Mouse (Mus musculus) liver (tissue): ENCODE measurements around the gene Csrnp3.

Source experiments
- DNase-seq: peaks from one replicate; pipeline ENCODE4 v3.0.0-alpha.2; 2020; ENCODE audit warnings: mixed read lengths

Gene Csrnp3

DNA sequence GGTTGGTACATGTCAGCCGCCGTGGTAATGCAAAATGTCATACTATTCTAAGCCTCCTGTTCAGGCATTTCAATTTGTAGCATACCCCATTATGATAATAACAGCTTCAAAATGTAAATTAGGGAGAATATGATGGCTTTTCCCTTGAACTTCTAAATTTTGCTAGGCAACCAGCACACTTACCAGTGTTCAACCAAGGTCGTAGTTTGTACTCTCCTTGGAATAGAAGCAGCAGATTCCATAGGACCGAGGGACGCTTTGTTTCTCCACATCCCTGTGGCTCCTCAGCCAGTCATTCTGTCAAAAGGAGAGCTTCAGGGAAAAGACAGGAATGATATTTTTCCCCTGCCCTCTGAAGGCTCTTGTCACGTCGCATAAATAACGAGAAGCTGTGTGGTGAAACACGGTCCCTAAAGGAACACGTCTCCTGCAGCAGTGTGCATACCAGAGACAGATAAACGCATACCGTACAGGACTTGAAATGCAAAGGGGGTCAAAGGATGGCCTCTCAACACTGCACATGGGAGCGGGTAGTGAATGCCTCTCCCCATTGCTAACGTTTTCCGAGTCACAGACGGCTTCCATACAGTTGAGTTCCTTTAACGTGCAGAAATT lies 108.3 kb downstream of the Csrnp3 start:
- DNase-seq = no peak

DNA sequence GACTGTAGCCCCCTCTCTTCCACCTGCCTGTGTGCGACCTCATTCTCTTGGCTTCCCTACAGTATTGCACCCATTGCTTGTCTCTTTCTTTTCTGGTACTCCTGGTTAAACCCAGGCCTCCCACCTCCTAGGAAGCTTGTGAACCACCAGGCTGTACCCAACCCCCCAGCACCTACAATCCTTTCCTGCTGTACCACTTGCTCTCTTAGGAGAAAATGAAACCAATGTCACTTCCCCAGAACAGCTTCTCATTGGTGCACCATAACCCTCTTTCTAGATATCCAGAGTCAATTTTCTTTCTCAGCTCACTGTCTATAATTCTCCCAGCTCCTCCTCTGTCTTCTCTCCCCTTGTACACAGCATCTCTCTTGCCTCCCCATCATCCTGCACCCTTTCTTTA lies 110.2 kb downstream of the Csrnp3 start:
- DNase-seq = no peak

- DNase-seq = no peak
Measured at GRCm38 (mm10) chr2:65956727-65957126, 111.2 kb downstream of the Csrnp3 start.

DNA sequence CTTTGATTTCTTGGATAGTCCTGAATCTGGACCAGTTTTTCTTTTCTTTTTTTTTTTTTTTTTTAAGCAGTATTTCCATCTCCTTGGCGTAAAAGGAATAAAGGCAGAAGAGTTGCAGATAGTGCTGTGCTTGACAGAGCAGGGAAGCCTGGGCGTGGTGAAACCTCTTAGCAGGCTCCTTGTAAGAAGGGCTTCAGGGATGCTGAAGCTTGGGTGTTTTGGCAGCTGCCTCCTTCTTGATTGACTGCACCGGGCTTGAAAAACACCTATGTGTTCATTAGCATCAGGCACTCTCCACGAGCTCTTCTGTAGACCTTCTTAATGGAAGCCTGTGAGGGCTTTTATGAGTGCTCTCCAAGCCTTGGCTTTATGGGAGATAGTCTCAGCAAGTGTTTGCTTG lies 117.9 kb downstream of the Csrnp3 start:
- no peak for DNase-seq

- DNase-seq = no peak
Measured at GRCm38 (mm10) chr2:65968810-65969209, 123.2 kb downstream of the Csrnp3 start.

DNA sequence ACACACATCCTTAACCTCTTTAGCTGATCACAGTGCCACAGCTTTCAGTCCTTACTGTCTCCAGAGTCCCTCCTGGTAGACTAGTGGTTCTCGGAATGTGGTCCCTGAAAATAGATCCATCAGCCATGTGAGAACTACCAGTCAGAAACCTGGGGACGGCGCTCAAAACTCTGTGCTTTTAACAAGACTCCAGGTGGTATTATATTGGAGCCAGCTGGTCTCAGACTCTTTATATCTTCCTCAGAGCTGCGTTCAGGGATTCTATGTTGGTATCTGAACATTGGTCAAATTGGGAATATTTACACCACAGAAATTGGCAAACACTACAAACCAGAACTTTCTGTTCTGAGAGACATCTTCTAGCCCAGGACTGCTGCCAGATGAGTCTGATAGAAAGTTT lies 128.3 kb downstream of the Csrnp3 start:
- no peak for DNase-seq

DNA sequence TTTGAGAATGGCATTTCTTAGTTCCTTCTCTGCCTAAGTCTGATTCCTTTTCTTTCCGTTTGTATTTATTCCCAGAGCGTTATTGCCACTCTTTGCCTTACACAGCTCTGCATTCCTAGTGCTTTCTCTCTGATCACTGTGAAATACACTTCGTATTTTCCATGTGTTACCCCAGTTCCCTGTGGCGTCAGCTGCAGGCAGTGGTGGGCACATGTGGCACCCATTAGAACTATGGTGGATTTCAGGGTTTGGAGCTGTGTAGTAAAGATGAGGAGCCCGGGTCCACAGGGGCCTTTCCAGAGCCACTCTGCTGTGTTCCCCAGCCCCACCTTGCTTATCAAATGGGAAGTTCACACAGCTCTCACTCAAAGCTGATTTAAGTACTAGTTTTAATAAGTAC lies 129.8 kb downstream of the Csrnp3 start:
- no peak for DNase-seq

- peak; percentile 19 for DNase-seq
Measured at GRCm38 (mm10) chr2:65979338-65980053, 133.9 kb downstream of the Csrnp3 start.

GRCm38 (mm10) chr2:65981470-65981869 lies 135.9 kb downstream of the Csrnp3 start:
- no peak for DNase-seq

GRCm38 (mm10) chr2:65981965-65982364 lies 136.4 kb downstream of the Csrnp3 start:
- DNase-seq = no peak

DNA sequence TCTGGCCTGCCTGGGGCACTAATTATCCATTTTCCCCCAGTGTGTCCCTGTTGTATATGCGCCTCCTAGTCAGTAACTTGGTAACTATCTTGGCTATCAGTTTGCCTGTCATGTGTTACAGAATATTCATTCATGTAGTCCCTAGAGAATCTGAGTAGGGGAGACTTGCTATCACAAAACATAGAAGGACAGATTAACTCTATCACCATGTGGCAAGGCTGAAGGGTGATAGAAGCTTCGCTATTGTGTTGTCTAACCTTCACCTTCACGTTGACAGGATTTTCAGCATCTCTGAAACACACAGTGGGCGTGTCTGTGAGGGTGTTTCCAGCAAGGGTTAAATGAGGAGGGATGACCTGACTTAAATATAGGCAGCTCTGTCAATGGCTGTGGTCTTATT lies 140.1 kb downstream of the Csrnp3 start:
- no peak for DNase-seq

DNA sequence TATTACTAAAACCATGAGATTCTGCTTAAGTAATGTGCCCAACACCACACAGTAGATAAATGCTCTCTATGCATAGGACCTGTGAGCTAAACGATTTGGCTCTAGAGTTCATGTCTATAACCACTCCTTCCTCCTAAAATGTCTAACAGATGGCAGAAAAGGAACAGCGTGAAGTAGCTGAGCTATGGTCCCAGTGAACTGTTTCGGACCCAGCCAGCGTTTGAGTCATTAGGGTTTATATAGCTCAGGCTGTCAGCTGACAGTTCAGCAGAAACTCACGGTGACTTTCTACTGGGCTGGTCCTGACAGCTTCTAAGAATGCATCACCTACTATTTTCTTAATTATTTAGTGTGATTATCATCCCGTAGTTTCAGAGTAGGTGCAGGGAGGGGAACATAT lies 141.5 kb downstream of the Csrnp3 start:
- no peak for DNase-seq

- DNase-seq = no peak
Measured at GRCm38 (mm10) chr2:65987588-65987987, 142.0 kb downstream of the Csrnp3 start.

DNA sequence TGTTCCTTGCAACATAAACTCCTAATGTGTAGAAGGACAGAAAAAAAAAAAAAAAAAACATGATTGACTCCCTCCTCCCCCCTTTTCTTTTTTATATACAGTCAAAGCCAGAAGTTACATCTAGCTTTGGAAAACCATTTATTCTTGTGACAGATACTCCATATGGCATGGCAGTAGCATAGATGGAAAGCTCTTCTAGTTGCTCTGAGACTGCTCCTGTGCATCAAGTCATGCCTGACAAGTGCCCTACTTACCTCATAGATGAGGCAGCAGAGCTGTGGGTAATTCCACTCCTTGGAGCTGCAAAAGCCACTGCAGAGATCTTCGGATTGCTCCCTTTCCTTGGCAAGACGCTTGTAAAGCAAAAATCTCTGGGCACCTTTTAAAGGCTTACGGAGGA lies 143.2 kb downstream of the Csrnp3 start:
- no peak for DNase-seq

DNA sequence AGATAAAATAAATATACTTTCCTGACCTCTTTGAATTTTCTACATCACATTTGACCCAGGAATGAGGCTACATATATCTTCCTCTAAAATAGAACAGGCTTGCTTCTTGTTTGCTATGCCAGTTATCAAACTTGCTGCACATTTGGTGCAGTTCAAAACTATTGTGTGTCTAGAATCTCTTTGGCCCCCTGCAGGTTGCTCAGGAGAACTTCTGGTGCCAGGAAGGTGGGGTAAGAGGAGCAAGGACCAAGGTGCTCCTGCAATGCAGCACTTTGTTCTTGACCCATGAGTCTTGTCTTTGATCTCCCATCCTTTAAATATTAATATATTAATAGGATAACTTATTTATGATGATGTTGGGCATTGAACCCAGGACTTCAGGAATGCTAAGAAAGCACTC lies 144.5 kb downstream of the Csrnp3 start:
- no peak for DNase-seq

DNA sequence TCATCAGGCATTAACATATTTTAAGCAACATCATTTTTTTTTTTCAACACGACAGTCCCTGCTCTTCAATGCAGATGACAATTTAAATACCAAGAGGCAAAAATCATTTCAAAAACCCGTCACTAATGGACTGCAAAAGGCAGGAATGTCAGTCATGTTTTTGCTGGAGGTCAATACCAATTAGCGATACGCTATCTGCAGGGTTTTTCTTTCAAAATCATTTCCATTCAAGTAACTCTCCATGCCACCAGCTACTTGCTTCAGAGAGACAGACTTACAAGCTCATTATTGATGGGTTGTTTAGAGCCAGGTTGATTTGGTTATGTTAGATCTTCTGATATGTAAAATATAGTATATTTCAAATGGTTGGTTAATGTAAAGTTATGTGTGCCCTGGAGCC lies 145.2 kb downstream of the Csrnp3 start:
- DNase-seq = no peak

- peak; percentile 4 for DNase-seq
Measured at GRCm38 (mm10) chr2:65993371-65993770, 147.8 kb downstream of the Csrnp3 start.

DNA sequence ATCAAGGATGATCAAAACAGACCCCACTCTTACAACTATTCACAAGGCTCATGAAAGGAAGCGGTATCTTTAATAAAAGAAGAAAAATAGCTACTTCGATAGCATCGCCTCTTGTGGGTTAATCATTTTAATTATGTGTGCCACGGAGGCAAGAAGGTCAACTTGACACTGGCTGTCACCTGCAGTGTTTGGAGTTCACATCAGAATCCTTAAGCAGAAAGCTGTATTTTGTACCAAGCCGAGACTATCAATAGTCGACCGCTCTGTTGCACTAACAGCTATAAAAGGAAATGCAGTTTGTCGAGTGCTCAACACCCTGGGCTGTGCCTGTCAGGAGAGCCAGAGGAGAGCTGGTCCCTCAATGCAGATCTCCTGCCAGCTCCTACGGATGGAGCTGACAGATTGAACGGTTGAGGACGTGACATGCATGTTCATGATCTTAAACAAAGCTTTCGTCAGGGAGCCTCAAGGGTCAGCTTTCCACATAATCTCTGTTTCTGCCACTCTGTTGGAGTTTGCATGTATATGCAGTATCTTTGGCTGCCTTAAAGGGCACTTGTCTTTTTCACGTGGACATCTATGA lies 149.4 kb downstream of the Csrnp3 start:
- no peak for DNase-seq

GRCm38 (mm10) chr2:65998747-65999146 lies 153.2 kb downstream of the Csrnp3 start:
- no peak for DNase-seq

DNA sequence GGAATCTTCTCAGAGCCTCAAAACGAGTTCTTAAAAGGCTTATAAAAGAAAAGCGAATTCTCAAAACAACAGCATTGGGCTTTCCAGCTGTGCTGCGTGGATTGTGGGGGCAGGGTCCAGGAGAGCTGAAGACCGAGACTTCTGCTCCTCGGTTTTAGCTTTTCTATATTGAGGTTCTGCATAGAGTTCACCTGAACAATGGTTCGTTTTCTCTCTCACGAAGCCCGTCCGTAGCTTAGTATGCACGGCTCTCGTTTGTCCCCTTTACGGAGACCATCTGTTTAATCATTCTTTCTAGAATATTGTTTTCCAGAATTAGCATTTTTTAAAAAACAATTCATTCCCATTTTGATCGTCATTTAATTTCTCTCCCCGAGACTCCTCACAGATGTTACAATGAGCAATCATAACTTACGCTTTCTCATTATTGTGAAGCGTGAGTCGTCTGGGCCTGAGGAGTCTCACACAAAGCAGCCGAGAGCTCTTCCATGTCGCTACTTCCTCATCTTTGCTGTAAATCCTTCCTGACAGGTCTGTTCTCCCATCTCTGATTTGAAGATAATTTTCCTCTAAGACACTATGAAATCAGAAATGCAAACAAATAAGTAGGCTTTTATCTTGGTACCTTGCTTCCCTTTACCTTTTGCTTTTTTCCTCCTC lies 163.6 kb downstream of the Csrnp3 start:
- no peak for DNase-seq

- no peak for DNase-seq
Measured at GRCm38 (mm10) chr2:66009677-66010076, 164.1 kb downstream of the Csrnp3 start.

- no peak for DNase-seq
Measured at GRCm38 (mm10) chr2:66018711-66019110, 173.1 kb downstream of the Csrnp3 start.

DNA sequence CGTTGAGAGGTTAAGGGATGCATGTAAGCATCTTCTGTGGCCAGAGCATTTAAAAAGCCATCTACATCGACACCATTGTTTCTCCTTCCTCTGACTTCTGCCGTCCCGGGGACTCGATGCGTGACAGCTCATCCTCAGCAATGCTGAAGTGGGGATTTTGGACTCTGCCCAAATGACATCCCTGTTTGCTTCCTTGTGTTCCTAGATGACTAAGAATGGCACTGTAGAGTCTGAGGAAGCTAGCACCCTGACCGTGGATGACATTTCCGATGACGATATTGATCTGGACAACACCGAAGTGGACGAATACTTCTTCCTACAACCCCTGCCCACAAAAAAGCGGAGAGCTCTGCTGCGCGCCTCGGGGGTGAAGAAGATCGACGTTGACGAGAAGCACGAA lies 173.7 kb downstream of the Csrnp3 start:
- DNase-seq = no peak

- no peak for DNase-seq
Measured at GRCm38 (mm10) chr2:66023419-66023818, 177.9 kb downstream of the Csrnp3 start.
